In the genomic region with DNA sequence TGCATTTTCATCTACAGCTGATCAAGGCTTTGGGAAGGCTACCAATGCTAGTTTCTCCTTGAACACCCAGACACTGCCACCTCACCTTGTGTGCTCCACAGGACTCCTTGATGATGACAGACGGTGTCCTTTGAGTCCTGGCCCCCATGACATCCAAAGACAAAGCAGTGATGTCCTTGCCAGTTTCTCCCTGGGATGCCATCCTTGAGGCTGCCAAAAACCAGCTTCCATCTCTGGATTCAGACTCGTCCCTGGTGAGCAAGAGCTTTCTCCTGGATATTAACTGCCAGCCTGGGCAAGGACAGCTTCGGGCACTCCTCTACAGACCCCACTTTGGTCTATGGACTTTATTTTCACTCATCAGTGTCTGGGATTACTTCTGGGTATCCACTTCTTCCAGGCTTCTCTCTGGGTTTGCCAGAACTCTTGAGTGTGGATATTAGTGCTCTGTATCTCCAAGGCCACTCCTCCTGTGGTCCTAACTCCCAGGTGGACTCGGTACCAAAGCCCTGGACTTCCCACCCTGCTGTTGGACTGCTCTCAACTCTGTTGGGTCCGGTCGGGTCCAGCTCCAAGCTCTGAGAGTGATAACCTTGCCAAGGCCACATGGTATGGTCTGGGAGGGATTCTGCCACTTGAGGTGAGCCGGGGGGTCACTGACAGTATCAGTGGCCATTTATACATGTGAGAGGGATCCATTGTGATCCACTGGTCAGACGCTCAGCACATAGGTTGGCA, we compare ENCODE assay signal across 9 mouse cellular contexts. TPM values are rescaled to one million over a fixed set of nuclear protein-coding genes. Genes with fewer than 3 reads are reported as not detected.
DNase-seq lines count a peak whose midpoint lies in the region; ATAC-seq and TF ChIP-seq lines count a peak whose summit lies in the region.
"Had no signal": no experiment of that assay in that cellular context is flagged by ENCODE, and none has a peak within 500 bp of the region (broad histone marks: within the 10 kb centered on the region; RNA-seq: fewer than 3 reads in every experiment).

No protein-coding gene starts in this region.

- no peaks in the 10 kb centered on the region for H3K36me3 ChIP-seq in heart, embryonic 12.5 days
- peaks cover 0 to 12% of the 10 kb centered on the region in 2 experiments for H3K36me3 ChIP-seq in CH12.LX (replicated peaks in 1 of 2; ENCODE audit: control insufficient read depth in 1 of 2, insufficient read depth in 1 of 2, low read length in 1 of 2)
- 0 out of 2 replicates have a peak, but pooled peaks cover 4% of the 10 kb centered on the region for H3K36me3 ChIP-seq in embryonic facial prominence, embryonic 13.5 days
- H3K36me3 ChIP-seq in limb, embryonic 15.5 days = no peaks in the 10 kb centered on the region

- 83% methylated on average over 8 of the region's 8 CpGs for WGBS in heart, embryonic 12.5 days
- 90% methylated on average over 8 of the region's 8 CpGs for WGBS in embryonic facial prominence, embryonic 13.5 days
- 91% methylated on average over 8 of the region's 8 CpGs for WGBS in limb, embryonic 15.5 days

- H3K9ac ChIP-seq in heart, embryonic 12.5 days = no peak overlapping the region
- H3K9ac ChIP-seq in CH12.LX (ENCODE audit: insufficient read depth, low read depth) = 0 out of 2 replicates have a peak overlapping the region, but pooled peaks have one; percentile 5
- H3K9ac ChIP-seq in embryonic facial prominence, embryonic 13.5 days = peak overlapping the region; percentile 40; the same call in 1 of the 2 replicates
- H3K9ac ChIP-seq in limb, embryonic 15.5 days = no peak overlapping the region

- H3K4me3 ChIP-seq in heart, embryonic 12.5 days = peak overlapping the region; percentile 69; the same call in 1 of the 2 replicates
- peak overlapping the region in 1 of 3 experiments; percentile 90 for H3K4me3 ChIP-seq in CH12.LX (replicated peaks in 1 of 3; ENCODE audit: low read depth in 2 of 3, low read length in 2 of 3, poor library complexity in 1 of 3)
- H3K4me3 ChIP-seq in embryonic facial prominence, embryonic 13.5 days = no peak overlapping the region
- H3K4me3 ChIP-seq in limb, embryonic 15.5 days = no peak overlapping the region

- TF ChIP-seq EP300 in CH12.LX (IDR thresholded peaks at IDR 0.05; ENCODE audit: low read length) = no peak

- TF ChIP-seq RAD21 in CH12.LX (IDR thresholded peaks at IDR 0.05; ENCODE audit: low read depth, low read length) = no peak

- H3K4me2 ChIP-seq in heart, embryonic 12.5 days = peak overlapping the region; percentile 88
- H3K4me2 ChIP-seq in CH12.LX (ENCODE audit: insufficient read depth, low read depth, poor library complexity, severe bottlenecking) = 0 out of 2 replicates have a peak overlapping the region, but pooled peaks have one; percentile 88
- peak overlapping the region; percentile 84; the same call in 1 of the 2 replicates for H3K4me2 ChIP-seq in embryonic facial prominence, embryonic 13.5 days
- H3K4me2 ChIP-seq in limb, embryonic 15.5 days = peak overlapping the region; percentile 77; the same call in 1 of the 2 replicates

- H3K27ac ChIP-seq in heart, embryonic 12.5 days (ENCODE audit: poor library complexity, severe bottlenecking) = no peak overlapping the region
- no peak overlapping the region for H3K27ac ChIP-seq in CH12.LX (ENCODE audit: insufficient read depth, low read depth)
- H3K27ac ChIP-seq in embryonic facial prominence, embryonic 13.5 days = no peak overlapping the region
- no peak overlapping the region for H3K27ac ChIP-seq in limb, embryonic 15.5 days

- no peak for TF ChIP-seq CTCF in CH12.LX (conservative IDR thresholded peaks at IDR 0.05 in 1 of 2, IDR thresholded peaks at IDR 0.05 in 1 of 2; ENCODE audit: low read depth in 2 of 2, low read length in 2 of 2)

- no peak for TF ChIP-seq POLR2A in CH12.LX (IDR thresholded peaks at IDR 0.05; ENCODE audit: low read depth, low read length)

- no peaks in the 10 kb centered on the region for H3K27me3 ChIP-seq in heart, embryonic 12.5 days (replicated peaks)
- no peaks in the 10 kb centered on the region for H3K27me3 ChIP-seq in CH12.LX (replicated peaks)
- no peaks in the 10 kb centered on the region for H3K27me3 ChIP-seq in embryonic facial prominence, embryonic 13.5 days
- H3K27me3 ChIP-seq in limb, embryonic 15.5 days = no peaks in the 10 kb centered on the region

- DNase-seq in heart, adult 8-10 months (ENCODE audit: low spot score) = no peak
- no peak for DNase-seq in CH12.LX (ENCODE audit: extremely low read depth)
- no peak for DNase-seq in layer of hippocampus, postnatal 36 days
- no peak for DNase-seq in B cell, adult 2 months

- in situ Hi-C loops in CH12.LX (cut with MboI; ENCODE audit: low pct_ligation_motif_present, low pct_unique_long_range_greater_than_20kb, low sequenced_read_pairs) = loop anchor here (5.0 kb wide), 1 partner anchor 42 kb away; a partner anchor contains a TSS

- ATAC-seq in heart, embryonic 12.5 days (ENCODE audit: insufficient number of reproducible peaks, low FRiP score) = no peak
- ATAC-seq in embryonic facial prominence, embryonic 13.5 days (ENCODE audit: insufficient number of reproducible peaks, insufficient read depth, low FRiP score, low TSS enrichment, low read depth) = no peak
- no peak for ATAC-seq in limb, embryonic 15.5 days (ENCODE audit: insufficient number of reproducible peaks, low FRiP score, low TSS enrichment, low read depth)
- ATAC-seq in megakaryocyte progenitor cell, adult 5-6 weeks (replicated peaks; ENCODE audit: poor library complexity) = no peak

- H3K79me2 ChIP-seq in CH12.LX (replicated peaks; ENCODE audit: control insufficient read depth, extremely low read depth, insufficient read depth, poor library complexity, severe bottlenecking) = peaks cover 19% of the 10 kb centered on the region

- dilution Hi-C loops in CH12.LX (cut with MboI; ENCODE audit: extremely low pct_ligation_motif_present, extremely low pct_unique_long_range_greater_than_20kb, low sequenced_read_pairs) = no loop called here

- no peaks in the 10 kb centered on the region for H3K9me3 ChIP-seq in heart, embryonic 12.5 days (replicated peaks)
- H3K9me3 ChIP-seq in CH12.LX (replicated peaks; ENCODE audit: low read length) = no peaks in the 10 kb centered on the region
- no peaks in the 10 kb centered on the region for H3K9me3 ChIP-seq in embryonic facial prominence, embryonic 13.5 days
- H3K9me3 ChIP-seq in limb, embryonic 15.5 days = no peaks in the 10 kb centered on the region

- H3K4me1 ChIP-seq in heart, embryonic 12.5 days (replicated peaks) = peaks cover 17% of the 10 kb centered on the region
- peaks cover 11 to 58% of the 10 kb centered on the region in 2 experiments for H3K4me1 ChIP-seq in CH12.LX (ENCODE audit: control insufficient read depth in 1 of 2, insufficient read depth in 2 of 2)
- peaks cover 22% of the 10 kb centered on the region for H3K4me1 ChIP-seq in embryonic facial prominence, embryonic 13.5 days
- H3K4me1 ChIP-seq in limb, embryonic 15.5 days = peaks cover 15% of the 10 kb centered on the region

RNA-seq across cellular contexts. Expression of a gene that starts 1.6 kb away (rescaled TPM):
- 34.4 and 34.8 TPM in 2 replicates for polyA plus RNA-seq in heart, embryonic 12.5 days (2016; fragmentation: Nextera tagmentation; extraction: Ambion mirVana)
- total RNA-seq in heart, adult 8-10 months (2022) = 10 to 100 TPM; 10.6 to 13.3 (median 12.2) TPM
- total RNA-seq in CH12.LX (2012; rRNA removed) = 24.4 and 34.0 TPM in 2 replicates
- 17.0 and 17.4 TPM in 2 replicates for total RNA-seq in CH12.LX (2014; rRNA removed)
- 33.5 and 34.9 TPM in 2 replicates for polyA plus RNA-seq in CH12.LX (2012; ENCODE audit: insufficient read length, low read depth)
- polyA plus RNA-seq in embryonic facial prominence, embryonic 13.5 days (2015; fragmentation: Nextera tagmentation; extraction: Ambion mirVana) = 67.6 and 68.4 TPM in 2 replicates
- 63.2 and 67.3 TPM in 2 replicates for polyA plus RNA-seq in limb, embryonic 15.5 days (2015; fragmentation: Nextera tagmentation; extraction: Ambion mirVana)
- 16.2 and 18.5 TPM in 2 replicates for total RNA-seq in megakaryocyte progenitor cell, adult 5-6 weeks (2015)
- total RNA-seq in megakaryocyte progenitor cell, adult 5-6 weeks (2017) = 18.2 and 24.9 TPM in 2 replicates
- total RNA-seq in layer of hippocampus, postnatal 36 days (2021) = 10 to 100 TPM; 75.0 to 83.5 TPM

RNA-seq across cellular contexts. Expression of a gene that starts 27.0 kb away (rescaled TPM):
- polyA plus RNA-seq in heart, embryonic 12.5 days (2016; fragmentation: Nextera tagmentation; extraction: Ambion mirVana) = 92.3 and 97.3 TPM in 2 replicates
- 10 to 100 TPM; 14.2 to 20.0 (median 16.6) TPM for total RNA-seq in heart, adult 8-10 months (2022)
- total RNA-seq in CH12.LX (2012; rRNA removed) = 65.7 and 66.1 TPM in 2 replicates
- 32.8 and 36.3 TPM in 2 replicates for total RNA-seq in CH12.LX (2014; rRNA removed)
- 94.9 and 101 TPM in 2 replicates for polyA plus RNA-seq in CH12.LX (2012; ENCODE audit: insufficient read length, low read depth)
- polyA plus RNA-seq in embryonic facial prominence, embryonic 13.5 days (2015; fragmentation: Nextera tagmentation; extraction: Ambion mirVana) = 179 and 185 TPM in 2 replicates
- polyA plus RNA-seq in limb, embryonic 15.5 days (2015; fragmentation: Nextera tagmentation; extraction: Ambion mirVana) = 147 and 151 TPM in 2 replicates
- 25.2 and 30.1 TPM in 2 replicates for total RNA-seq in megakaryocyte progenitor cell, adult 5-6 weeks (2015)
- total RNA-seq in megakaryocyte progenitor cell, adult 5-6 weeks (2017) = 18.9 and 19.3 TPM in 2 replicates
- 10 to 100 TPM; 76.4 to 82.1 TPM for total RNA-seq in layer of hippocampus, postnatal 36 days (2021)

RNA-seq across cellular contexts. Expression of a gene that starts 32.1 kb away (rescaled TPM):
- polyA plus RNA-seq in heart, embryonic 12.5 days (2016; fragmentation: Nextera tagmentation; extraction: Ambion mirVana) = not detected in 2 replicates
- not detected for total RNA-seq in heart, adult 8-10 months (2022)
- total RNA-seq in CH12.LX (2012; rRNA removed) (not detected in 2 replicates), CH12.LX (2014; rRNA removed) (0.13 TPM in 1 of 2 replicates, not detected in the other)
- polyA plus RNA-seq in CH12.LX (2012; ENCODE audit: insufficient read length, low read depth) = not detected in 2 replicates
- polyA plus RNA-seq in embryonic facial prominence, embryonic 13.5 days (2015; fragmentation: Nextera tagmentation; extraction: Ambion mirVana) = not detected in 2 replicates
- not detected in 2 replicates for polyA plus RNA-seq in limb, embryonic 15.5 days (2015; fragmentation: Nextera tagmentation; extraction: Ambion mirVana)
- not detected in 2 replicates for total RNA-seq in megakaryocyte progenitor cell, adult 5-6 weeks (2015)
- total RNA-seq in megakaryocyte progenitor cell, adult 5-6 weeks (2017) = not detected in 2 replicates
- not detected for total RNA-seq in layer of hippocampus, postnatal 36 days (2021)
- polyA plus RNA-seq: spleen, adult 2 months had no signal

RNA-seq across cellular contexts. Expression of a gene that starts 41.5 kb away (rescaled TPM):
- polyA plus RNA-seq in heart, embryonic 12.5 days (2016; fragmentation: Nextera tagmentation; extraction: Ambion mirVana) = 2.0 and 3.7 TPM in 2 replicates
- not detected for total RNA-seq in heart, adult 8-10 months (2022)
- total RNA-seq in CH12.LX (2012; rRNA removed) = not detected in 2 replicates
- not detected in 2 replicates for total RNA-seq in CH12.LX (2014; rRNA removed)
- not detected in 2 replicates for polyA plus RNA-seq in CH12.LX (2012; ENCODE audit: insufficient read length, low read depth)
- polyA plus RNA-seq in embryonic facial prominence, embryonic 13.5 days (2015; fragmentation: Nextera tagmentation; extraction: Ambion mirVana) = 5.4 and 10.0 TPM in 2 replicates
- polyA plus RNA-seq in limb, embryonic 15.5 days (2015; fragmentation: Nextera tagmentation; extraction: Ambion mirVana) = 5.3 and 5.8 TPM in 2 replicates
- total RNA-seq in megakaryocyte progenitor cell, adult 5-6 weeks (2015) = not detected in 2 replicates
- not detected in 2 replicates for total RNA-seq in megakaryocyte progenitor cell, adult 5-6 weeks (2017)
- not detected for total RNA-seq in layer of hippocampus, postnatal 36 days (2021)

RNA-seq across cellular contexts. Expression of a gene that starts 47.8 kb away (rescaled TPM):
- polyA plus RNA-seq in heart, embryonic 12.5 days (2016; fragmentation: Nextera tagmentation; extraction: Ambion mirVana) = 44.1 and 48.3 TPM in 2 replicates
- 10 to 100 TPM; 11.1 to 19.2 (median 14.7) TPM for total RNA-seq in heart, adult 8-10 months (2022)
- total RNA-seq in CH12.LX (2012; rRNA removed) = 27.7 and 33.4 TPM in 2 replicates
- total RNA-seq in CH12.LX (2014; rRNA removed) = 21.5 and 25.1 TPM in 2 replicates
- 121 and 130 TPM in 2 replicates for polyA plus RNA-seq in CH12.LX (2012; ENCODE audit: insufficient read length, low read depth)
- 59.2 and 65.8 TPM in 2 replicates for polyA plus RNA-seq in embryonic facial prominence, embryonic 13.5 days (2015; fragmentation: Nextera tagmentation; extraction: Ambion mirVana)
- 45.0 and 51.9 TPM in 2 replicates for polyA plus RNA-seq in limb, embryonic 15.5 days (2015; fragmentation: Nextera tagmentation; extraction: Ambion mirVana)
- total RNA-seq in megakaryocyte progenitor cell, adult 5-6 weeks (2015) = 45.8 and 48.9 TPM in 2 replicates
- total RNA-seq in megakaryocyte progenitor cell, adult 5-6 weeks (2017) = 17.3 and 23.4 TPM in 2 replicates
- 100 to 1,000 TPM; 362 to 395 TPM for total RNA-seq in layer of hippocampus, postnatal 36 days (2021)

Comparison
In these comparisons a context has a peak if more than half of its experiments do, and no peak if none do; other contexts are left out.
1. H3K9ac ChIP-seq: peak in CH12.LX (single experiment) and embryonic facial prominence, embryonic 13.5 days (single experiment); none in heart, embryonic 12.5 days (single experiment) and limb, embryonic 15.5 days (single experiment).
2. Peak in every context shown above with its lines, with median percentiles within 50 percentile points of each other: H3K4me2 ChIP-seq.